Mouse (Mus musculus): Measurements from ENCODE around the gene Zcchc24. TPM values are rescaled to one million over a fixed set of nuclear protein-coding genes. Genes with fewer than 3 reads are reported as not detected.

Gene Zcchc24
- polyA plus RNA-seq, 1 experiment from 2014 or later = 15.7 TPM

GRCm38 (mm10) chr14:25769626-25770306 is 927 bp upstream of the Zcchc24 start:
- Histone ChIP-seq H3K36me3 (no peaks in the 10 kb centered on the region), H3K27me3 (no peaks in the 10 kb centered on the region; the same call in 1 of the 2 replicates), H3K4me3 (no peak overlapping the region), H3K4me2 (peak overlapping the region; percentile 98), H3K4me1 (replicated peaks) (peaks cover 38% of the 10 kb centered on the region), H3K9me3 (no peaks in the 10 kb centered on the region), H3K9ac (no peak overlapping the region), H3K27ac (replicated peaks) (no peak overlapping the region)
- WGBS = 18% methylated on average over 8 of the region's 8 CpGs
- ATAC-seq (ENCODE audit: low FRiP score, low read depth) = no peak

- Histone ChIP-seq H3K4me2 (peak overlapping the region; percentile 98), H3K4me1 (replicated peaks) (peaks cover 41% of the 10 kb centered on the region), H3K4me3 (peak overlapping the region; percentile 62), H3K27ac (replicated peaks) (peak overlapping the region; percentile 81), H3K9me3 (no peaks in the 10 kb centered on the region), H3K9ac (peak overlapping the region; percentile 53), H3K27me3 (no peaks in the 10 kb centered on the region; the same call in 1 of the 2 replicates), H3K36me3 (no peaks in the 10 kb centered on the region)
- under 1% methylated on average over 50 of the region's 50 CpGs for WGBS
- peak; percentile 63 for ATAC-seq (ENCODE audit: low FRiP score, low read depth)
Observed at GRCm38 (mm10) chr14:25768261-25768893, 462 bp downstream of the Zcchc24 start.

GRCm38 (mm10) chr14:25767725-25768203 is 1.1 kb downstream of the Zcchc24 start:
- Histone ChIP-seq H3K36me3 (no peaks in the 10 kb centered on the region), H3K27ac (replicated peaks) (peak overlapping the region; percentile 81), H3K9me3 (no peaks in the 10 kb centered on the region), H3K27me3 (no peaks in the 10 kb centered on the region; the same call in 1 of the 2 replicates), H3K4me2 (peak overlapping the region; percentile 98), H3K4me1 (replicated peaks) (peaks cover 41% of the 10 kb centered on the region), H3K4me3 (peak overlapping the region; percentile 62), H3K9ac (peak overlapping the region; percentile 53)
- 15% methylated on average over 6 of the region's 6 CpGs for WGBS
- no peak for ATAC-seq (ENCODE audit: low FRiP score, low read depth)

GRCm38 (mm10) chr14:25766441-25766840 is 2.4 kb downstream of the Zcchc24 start:
- H3K9ac ChIP-seq = no peak overlapping the region; the same call in 1 of the 2 replicates
- no peaks in the 10 kb centered on the region for H3K36me3 ChIP-seq
- peak overlapping the region; percentile 98 for H3K4me2 ChIP-seq
- peaks cover 41% of the 10 kb centered on the region for H3K4me1 ChIP-seq (replicated peaks)
- no peaks in the 10 kb centered on the region; the same call in 1 of the 2 replicates for H3K27me3 ChIP-seq
- H3K9me3 ChIP-seq = no peaks in the 10 kb centered on the region
- peak overlapping the region; percentile 62 for H3K4me3 ChIP-seq
- 31% methylated on average over 4 of the region's 4 CpGs for WGBS
- no peak for ATAC-seq (ENCODE audit: low FRiP score, low read depth)
- peak overlapping the region; percentile 81 for H3K27ac ChIP-seq (replicated peaks)

GRCm38 (mm10) chr14:25765921-25766320 is 2.9 kb downstream of the Zcchc24 start:
- peak; percentile 67 for ATAC-seq (ENCODE audit: low FRiP score, low read depth)
- Histone ChIP-seq H3K4me3 (no peak overlapping the region), H3K27me3 (no peaks in the 10 kb centered on the region; the same call in 1 of the 2 replicates), H3K9me3 (no peaks in the 10 kb centered on the region), H3K4me2 (peak overlapping the region; percentile 98), H3K36me3 (no peaks in the 10 kb centered on the region), H3K27ac (replicated peaks) (peak overlapping the region; percentile 81), H3K9ac (no peak overlapping the region), H3K4me1 (replicated peaks) (peaks cover 41% of the 10 kb centered on the region)
- WGBS = 10% methylated on average over 8 of the region's 8 CpGs

- 28% methylated on average over 12 of the region's 12 CpGs for WGBS
- peak overlapping the region; percentile 77 for H3K27ac ChIP-seq (replicated peaks)
- no peak overlapping the region for H3K9ac ChIP-seq
- H3K27me3 ChIP-seq = no peaks in the 10 kb centered on the region; the same call in 1 of the 2 replicates
- H3K4me3 ChIP-seq = no peak overlapping the region
- no peak for ATAC-seq (ENCODE audit: low FRiP score, low read depth)
- no peaks in the 10 kb centered on the region for H3K36me3 ChIP-seq
- peaks cover 41% of the 10 kb centered on the region for H3K4me1 ChIP-seq (replicated peaks)
- H3K4me2 ChIP-seq = peak overlapping the region; percentile 98
- no peaks in the 10 kb centered on the region for H3K9me3 ChIP-seq
Observed at GRCm38 (mm10) chr14:25765146-25765545, 3.7 kb downstream of the Zcchc24 start.

- Histone ChIP-seq H3K4me1 (replicated peaks) (peaks cover 24% of the 10 kb centered on the region), H3K36me3 (no peaks in the 10 kb centered on the region), H3K9me3 (no peaks in the 10 kb centered on the region), H3K4me2 (no peak overlapping the region), H3K9ac (no peak overlapping the region), H3K27ac (replicated peaks) (no peak overlapping the region), H3K27me3 (no peaks in the 10 kb centered on the region), H3K4me3 (no peak overlapping the region)
- ATAC-seq (ENCODE audit: low FRiP score, low read depth) = no peak
- 97% methylated on average over 5 of the region's 5 CpGs for WGBS
Observed at GRCm38 (mm10) chr14:25761184-25761583, 7.7 kb downstream of the Zcchc24 start.

- H3K36me3 ChIP-seq = no peaks in the 10 kb centered on the region
- H3K27me3 ChIP-seq = no peaks in the 10 kb centered on the region
- H3K4me3 ChIP-seq = no peak overlapping the region
- no peak overlapping the region for H3K9ac ChIP-seq
- H3K9me3 ChIP-seq = no peaks in the 10 kb centered on the region
- H3K27ac ChIP-seq (replicated peaks) = no peak overlapping the region
- WGBS = 73% methylated on average over 8 of the region's 8 CpGs
- no peak overlapping the region for H3K4me2 ChIP-seq
- no peak for ATAC-seq (ENCODE audit: low FRiP score, low read depth)
- peaks cover 23% of the 10 kb centered on the region for H3K4me1 ChIP-seq (replicated peaks)
Observed at GRCm38 (mm10) chr14:25759981-25760537, 8.8 kb downstream of the Zcchc24 start.

- Histone ChIP-seq H3K4me2 (no peak overlapping the region), H3K9ac (no peak overlapping the region), H3K9me3 (no peaks in the 10 kb centered on the region), H3K27me3 (no peaks in the 10 kb centered on the region), H3K4me3 (no peak overlapping the region), H3K27ac (replicated peaks) (no peak overlapping the region), H3K36me3 (no peaks in the 10 kb centered on the region), H3K4me1 (replicated peaks) (peaks cover 27% of the 10 kb centered on the region)
- no peak for ATAC-seq (ENCODE audit: low FRiP score, low read depth)
- 79% methylated on average over 7 of the region's 7 CpGs for WGBS
Observed at GRCm38 (mm10) chr14:25759551-25759950, 9.3 kb downstream of the Zcchc24 start.

GRCm38 (mm10) chr14:25757917-25758316 is 10.9 kb downstream of the Zcchc24 start:
- no peak for ATAC-seq (ENCODE audit: low FRiP score, low read depth)
- no peaks in the 10 kb centered on the region for H3K27me3 ChIP-seq
- 81% methylated on average over 4 of the region's 4 CpGs for WGBS

GRCm38 (mm10) chr14:25756385-25756990 is 12.4 kb downstream of the Zcchc24 start:
- Histone ChIP-seq H3K9me3 (no peaks in the 10 kb centered on the region), H3K27me3 (no peaks in the 10 kb centered on the region), H3K4me2 (no peak overlapping the region), H3K9ac (no peak overlapping the region), H3K27ac (replicated peaks) (peak overlapping the region; percentile 38; the same call in 1 of the 2 replicates), H3K36me3 (no peaks in the 10 kb centered on the region), H3K4me1 (replicated peaks) (peaks cover 29% of the 10 kb centered on the region), H3K4me3 (no peak overlapping the region)
- WGBS = 58% methylated on average over 7 of the region's 7 CpGs
- ATAC-seq (ENCODE audit: low FRiP score, low read depth) = peak; percentile 55; the same call in 1 of the 2 replicates

More at GRCm38 (mm10) chr14:25757917-25758316, 10.9 kb downstream of the Zcchc24 start:
- Histone ChIP-seq H3K9me3 (no peaks in the 10 kb centered on the region), H3K36me3 (no peaks in the 10 kb centered on the region), H3K4me3 (no peak overlapping the region), H3K27ac (replicated peaks) (no peak overlapping the region), H3K4me1 (replicated peaks) (peaks cover 29% of the 10 kb centered on the region), H3K9ac (no peak overlapping the region), H3K4me2 (no peak overlapping the region)
